Mouse (Mus musculus): Measurements from ENCODE around the gene Smim20.

DNA sequence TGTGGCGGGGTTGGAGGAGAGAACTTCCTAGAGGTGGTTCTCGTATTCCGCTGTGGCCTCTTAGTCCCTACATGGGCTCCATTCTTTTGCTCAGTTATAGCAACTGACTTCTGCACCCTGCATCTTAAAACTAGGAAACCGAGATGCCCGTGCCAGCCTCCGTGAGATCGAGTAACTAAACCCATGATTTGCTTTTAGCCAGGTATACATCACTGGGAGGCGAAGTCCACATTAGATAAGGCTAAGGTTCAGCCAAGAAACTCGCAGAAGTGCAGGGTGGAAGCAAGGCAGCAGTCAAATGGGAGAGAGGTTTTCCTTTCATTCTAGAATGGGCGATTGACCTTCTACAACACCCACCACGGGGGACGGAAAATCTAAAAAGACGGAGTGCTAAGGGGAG lies 41.4 kb upstream of the Smim20 start:
- no peak for TF ChIP-seq CTCF (conservative IDR thresholded peaks at IDR 0.05; ENCODE audit: low read length)
- no peak for TF ChIP-seq NANOG (IDR thresholded peaks at IDR 0.05; ENCODE audit: borderline replicate concordance, low read length)
